Mouse (Mus musculus): ENCODE results near the gene Limch1. TPM values are rescaled to one million over a fixed set of nuclear protein-coding genes. Genes with fewer than 3 reads are reported as not detected.
A peak's percentile ranks its signal among the peaks of the same experiment; 100 is the strongest.

The Limch1 gene
- 55.6 and 77.6 TPM in 2 replicates for polyA plus RNA-seq (2014; fragmentation: Nextera tagmentation; extraction: Ambion mirVana)

DNA sequence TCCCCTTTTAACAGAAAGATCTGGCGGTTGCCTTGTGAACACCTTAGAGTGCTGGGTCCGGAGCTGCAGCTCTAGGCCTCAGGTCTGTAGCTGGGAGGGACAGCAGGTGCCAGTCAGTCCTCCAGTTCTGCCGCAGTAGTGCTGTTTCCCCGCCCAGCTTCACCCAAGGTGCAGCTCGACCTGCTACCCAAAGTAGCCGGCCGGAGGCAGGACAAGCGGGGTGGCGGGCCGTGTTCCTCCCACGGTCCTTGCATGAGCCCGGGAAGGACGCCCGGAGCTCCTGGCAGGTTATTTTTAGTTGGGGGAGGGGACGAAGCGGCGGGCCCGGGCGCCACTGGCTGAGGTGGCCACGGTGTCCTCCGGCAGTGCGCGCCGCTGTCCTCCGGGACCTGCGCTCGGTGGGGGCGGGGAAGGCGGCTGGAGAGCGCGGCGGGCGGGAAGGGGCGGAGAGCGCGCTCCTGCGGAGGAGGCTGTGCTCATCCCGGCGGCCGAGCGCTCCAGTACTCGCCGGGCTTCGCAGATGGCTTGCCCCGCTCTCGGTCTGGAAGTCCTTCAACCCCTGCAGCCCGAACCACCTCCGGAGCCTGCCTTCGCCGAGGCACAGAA is at the start of gene Limch1:
Limch1 (plus strand) TSS at position 438 of the 606 bp plus-strand sequence.
- Histone ChIP-seq H3K36me3 (ENCODE audit: control insufficient read depth, insufficient read depth, low read length) (no peaks in the 10 kb centered on the region), H3K4me3 (ENCODE audit: low read depth, low read length) (peak within 1 kb of the TSS; percentile 76), H3K27ac (ENCODE audit: low read depth, low read length) (peak within 1 kb of the TSS; percentile 83), H3K27me3 (replicated peaks; ENCODE audit: control insufficient read depth, insufficient read depth, low read length) (no peaks in the 10 kb centered on the region), H3K4me2 (ENCODE audit: low read length) (peak within 1 kb of the TSS; percentile 95), H3K9ac (ENCODE audit: low read length) (peak within 1 kb of the TSS; percentile 88), H3K9me3 (replicated peaks; ENCODE audit: control insufficient read depth, low read length) (no peaks in the 10 kb centered on the region), H3K4me1 (ENCODE audit: control insufficient read depth, insufficient read depth, low read length) (peaks cover 23% of the 10 kb centered on the region; the same call in 1 of the 2 replicates)
- ATAC-seq, result peak; percentile 82
- WGBS, result under 1% methylated on average over 50 of the region's 50 CpGs
- peak; percentile 62 for DNase-seq (ENCODE audit: low spot score)

DNA sequence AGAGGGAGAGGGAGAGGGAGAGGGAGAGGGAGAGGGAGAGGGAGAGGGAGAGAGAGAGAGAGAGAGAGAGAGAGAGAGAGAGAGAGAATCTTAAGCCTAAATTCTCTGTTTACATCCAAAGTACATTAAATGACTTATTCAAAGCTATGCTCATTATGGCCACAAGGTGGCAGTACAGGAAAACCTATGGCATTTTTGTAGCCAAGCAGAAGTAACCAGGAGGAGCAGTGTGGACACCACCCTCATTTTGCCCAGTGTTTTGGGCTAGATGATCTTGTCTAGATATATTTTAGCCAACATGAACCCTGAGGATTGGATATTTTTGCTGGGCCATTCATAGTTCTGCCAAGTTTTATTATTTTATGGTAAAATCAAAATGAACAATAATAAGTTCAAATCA is 48.5 kb upstream of the Limch1 start:
- Histone ChIP-seq H3K9ac (ENCODE audit: low read length) (no peak overlapping the region), H3K4me2 (ENCODE audit: low read length) (no peak overlapping the region), H3K4me1 (ENCODE audit: control insufficient read depth, insufficient read depth, low read length) (no peaks in the 10 kb centered on the region), H3K27ac (ENCODE audit: low read depth, low read length) (no peak overlapping the region), H3K36me3 (ENCODE audit: control insufficient read depth, insufficient read depth, low read length) (no peaks in the 10 kb centered on the region), H3K4me3 (ENCODE audit: low read depth, low read length) (no peak overlapping the region), H3K27me3 (replicated peaks; ENCODE audit: control insufficient read depth, insufficient read depth, low read length) (no peaks in the 10 kb centered on the region), H3K9me3 (replicated peaks; ENCODE audit: control insufficient read depth, low read length) (no peaks in the 10 kb centered on the region)
- ATAC-seq (peak; percentile 61; the same call in 1 of the 2 replicates), DNase-seq (ENCODE audit: low spot score) (peak; percentile 90)

DNA sequence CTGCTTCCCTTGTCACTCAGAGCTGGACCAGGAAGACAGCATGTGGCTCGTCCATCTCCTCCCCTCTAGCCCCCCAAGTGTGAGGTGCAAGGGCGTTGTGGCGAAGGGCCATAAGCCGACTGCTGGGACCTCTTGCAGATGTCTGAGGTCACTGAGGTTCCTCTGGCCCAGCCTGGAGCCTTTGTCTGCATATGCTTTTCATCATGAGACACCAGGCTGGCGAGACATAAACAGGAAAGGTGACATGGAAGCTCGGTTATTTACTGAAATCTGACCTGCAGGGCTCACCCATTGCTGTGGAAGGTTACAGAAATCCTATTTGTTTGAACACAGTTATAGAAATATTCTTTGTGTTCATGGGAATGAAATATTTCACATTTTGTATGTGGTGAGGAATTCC is 45.7 kb upstream of the Limch1 start:
- WGBS, result 73% methylated on average over 6 of the region's 6 CpGs

GRCm38 (mm10) chr5:66701951-66702350 is 43.7 kb upstream of the Limch1 start:
- H3K36me3 ChIP-seq (ENCODE audit: control insufficient read depth, insufficient read depth, low read length), result no peaks in the 10 kb centered on the region
- no peaks in the 10 kb centered on the region for H3K27me3 ChIP-seq (replicated peaks; ENCODE audit: control insufficient read depth, insufficient read depth, low read length)
- no peak overlapping the region for H3K9ac ChIP-seq (ENCODE audit: low read length)
- no peaks in the 10 kb centered on the region for H3K9me3 ChIP-seq (replicated peaks; ENCODE audit: control insufficient read depth, low read length)
- DNase-seq (ENCODE audit: low spot score) (no peak), ATAC-seq (no peak)
- H3K4me3 ChIP-seq (ENCODE audit: low read depth, low read length), result no peak overlapping the region
- H3K27ac ChIP-seq (ENCODE audit: low read depth, low read length), result no peak overlapping the region
- whole genome bisulfite sequencing, result 87% methylated on average over 4 of the region's 4 CpGs
- H3K4me1 ChIP-seq (ENCODE audit: control insufficient read depth, insufficient read depth, low read length), result no peaks in the 10 kb centered on the region
- H3K4me2 ChIP-seq (ENCODE audit: low read length), result no peak overlapping the region

More for the DNA sequence above, 45.7 kb upstream of the Limch1 start:
- Histone ChIP-seq H3K4me2 (ENCODE audit: low read length) (no peak overlapping the region), H3K27me3 (replicated peaks; ENCODE audit: control insufficient read depth, insufficient read depth, low read length) (no peaks in the 10 kb centered on the region), H3K4me1 (ENCODE audit: control insufficient read depth, insufficient read depth, low read length) (no peaks in the 10 kb centered on the region), H3K27ac (ENCODE audit: low read depth, low read length) (no peak overlapping the region), H3K4me3 (ENCODE audit: low read depth, low read length) (no peak overlapping the region), H3K9me3 (replicated peaks; ENCODE audit: control insufficient read depth, low read length) (no peaks in the 10 kb centered on the region), H3K9ac (ENCODE audit: low read length) (no peak overlapping the region), H3K36me3 (ENCODE audit: control insufficient read depth, insufficient read depth, low read length) (no peaks in the 10 kb centered on the region)
- no peak for DNase-seq (ENCODE audit: low spot score)
- ATAC-seq, result no peak

- no peaks in the 10 kb centered on the region for H3K36me3 ChIP-seq (ENCODE audit: control insufficient read depth, insufficient read depth, low read length)
- DNase-seq (ENCODE audit: low spot score) (no peak), ATAC-seq (peak; percentile 29; the same call in 1 of the 2 replicates)
- no peaks in the 10 kb centered on the region for H3K4me1 ChIP-seq (ENCODE audit: control insufficient read depth, insufficient read depth, low read length)
- WGBS, result 59% methylated on average over 10 of the region's 10 CpGs
- H3K27me3 ChIP-seq (replicated peaks; ENCODE audit: control insufficient read depth, insufficient read depth, low read length), result no peaks in the 10 kb centered on the region
- no peak overlapping the region for H3K4me2 ChIP-seq (ENCODE audit: low read length)
- H3K4me3 ChIP-seq (ENCODE audit: low read depth, low read length), result no peak overlapping the region
- H3K9ac ChIP-seq (ENCODE audit: low read length), result no peak overlapping the region
- no peaks in the 10 kb centered on the region for H3K9me3 ChIP-seq (replicated peaks; ENCODE audit: control insufficient read depth, low read length)
- H3K27ac ChIP-seq (ENCODE audit: low read depth, low read length), result no peak overlapping the region
These were observed 42.2 kb upstream of the Limch1 start for GRCm38 (mm10) chr5:66703317-66704004.

GRCm38 (mm10) chr5:66707859-66708258 is 37.8 kb upstream of the Limch1 start:
- Histone ChIP-seq H3K27me3 (replicated peaks; ENCODE audit: control insufficient read depth, insufficient read depth, low read length) (no peaks in the 10 kb centered on the region), H3K36me3 (ENCODE audit: control insufficient read depth, insufficient read depth, low read length) (no peaks in the 10 kb centered on the region), H3K4me1 (ENCODE audit: control insufficient read depth, insufficient read depth, low read length) (no peaks in the 10 kb centered on the region), H3K27ac (ENCODE audit: low read depth, low read length) (no peak overlapping the region), H3K9ac (ENCODE audit: low read length) (no peak overlapping the region), H3K9me3 (replicated peaks; ENCODE audit: control insufficient read depth, low read length) (no peaks in the 10 kb centered on the region), H3K4me3 (ENCODE audit: low read depth, low read length) (no peak overlapping the region), H3K4me2 (ENCODE audit: low read length) (no peak overlapping the region)
- no peak for DNase-seq (ENCODE audit: low spot score)
- ATAC-seq, result no peak
- WGBS, result 88% methylated on average over 5 of the region's 5 CpGs

DNA sequence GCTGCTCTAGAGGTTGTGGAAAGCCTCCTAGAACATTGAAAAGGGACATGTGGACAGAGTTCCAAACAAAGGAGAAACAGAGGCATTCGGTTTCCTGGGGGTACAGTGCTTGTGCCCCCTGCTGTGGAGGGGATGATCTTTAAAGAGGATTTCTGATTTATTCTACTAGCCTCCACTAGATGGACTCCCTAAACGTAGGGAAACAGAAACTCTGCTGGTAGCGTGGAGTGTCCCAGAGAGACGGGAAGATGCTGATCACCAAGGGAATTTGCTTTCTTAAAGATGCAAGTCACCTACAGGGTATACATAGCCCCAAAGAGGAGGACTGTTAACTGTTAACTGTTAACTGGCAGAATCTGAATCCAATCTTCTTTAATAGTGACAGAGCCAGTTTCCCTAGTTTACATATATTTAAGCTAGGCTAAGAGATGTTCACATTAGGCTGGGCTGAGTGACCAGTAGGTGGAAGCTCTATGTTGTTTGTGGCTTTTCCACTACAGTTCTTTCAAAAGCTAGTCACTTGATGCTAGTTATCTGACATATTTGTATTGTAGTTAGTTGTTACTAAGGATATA is 35.1 kb upstream of the Limch1 start:
- Histone ChIP-seq H3K27ac (ENCODE audit: low read depth, low read length) (no peak overlapping the region), H3K4me3 (ENCODE audit: low read depth, low read length) (no peak overlapping the region), H3K9ac (ENCODE audit: low read length) (no peak overlapping the region), H3K9me3 (replicated peaks; ENCODE audit: control insufficient read depth, low read length) (no peaks in the 10 kb centered on the region), H3K4me2 (ENCODE audit: low read length) (no peak overlapping the region), H3K4me1 (ENCODE audit: control insufficient read depth, insufficient read depth, low read length) (no peaks in the 10 kb centered on the region), H3K27me3 (replicated peaks; ENCODE audit: control insufficient read depth, insufficient read depth, low read length) (no peaks in the 10 kb centered on the region), H3K36me3 (ENCODE audit: control insufficient read depth, insufficient read depth, low read length) (no peaks in the 10 kb centered on the region)
- ATAC-seq (peak; percentile 58; the same call in 1 of the 2 replicates), DNase-seq (ENCODE audit: low spot score) (peak; percentile 68)
- 12% methylated on average over 4 of the region's 4 CpGs for WGBS

GRCm38 (mm10) chr5:66712801-66713200 is 32.8 kb upstream of the Limch1 start:
- H3K36me3 ChIP-seq (ENCODE audit: control insufficient read depth, insufficient read depth, low read length), result no peaks in the 10 kb centered on the region
- H3K9ac ChIP-seq (ENCODE audit: low read length), result no peak overlapping the region
- DNase-seq (ENCODE audit: low spot score), result no peak
- no peaks in the 10 kb centered on the region for H3K9me3 ChIP-seq (replicated peaks; ENCODE audit: control insufficient read depth, low read length)
- no peak overlapping the region for H3K4me3 ChIP-seq (ENCODE audit: low read depth, low read length)
- no peak for ATAC-seq
- no peaks in the 10 kb centered on the region for H3K27me3 ChIP-seq (replicated peaks; ENCODE audit: control insufficient read depth, insufficient read depth, low read length)
- H3K27ac ChIP-seq (ENCODE audit: low read depth, low read length), result no peak overlapping the region
- no peaks in the 10 kb centered on the region for H3K4me1 ChIP-seq (ENCODE audit: control insufficient read depth, insufficient read depth, low read length)
- H3K4me2 ChIP-seq (ENCODE audit: low read length), result no peak overlapping the region
- WGBS, result 69% methylated on average over 6 of the region's 6 CpGs

- no peaks in the 10 kb centered on the region for H3K9me3 ChIP-seq (replicated peaks; ENCODE audit: control insufficient read depth, low read length)
- WGBS, result 51% methylated on average over 4 of the region's 4 CpGs
- H3K4me1 ChIP-seq (ENCODE audit: control insufficient read depth, insufficient read depth, low read length), result no peaks in the 10 kb centered on the region
- H3K9ac ChIP-seq (ENCODE audit: low read length), result no peak overlapping the region
- H3K4me2 ChIP-seq (ENCODE audit: low read length), result no peak overlapping the region
- H3K4me3 ChIP-seq (ENCODE audit: low read depth, low read length), result no peak overlapping the region
- ATAC-seq, result no peak
- H3K36me3 ChIP-seq (ENCODE audit: control insufficient read depth, insufficient read depth, low read length), result no peaks in the 10 kb centered on the region
- no peak overlapping the region for H3K27ac ChIP-seq (ENCODE audit: low read depth, low read length)
- DNase-seq (ENCODE audit: low spot score), result no peak
- no peaks in the 10 kb centered on the region for H3K27me3 ChIP-seq (replicated peaks; ENCODE audit: control insufficient read depth, insufficient read depth, low read length)
These were observed 30.1 kb upstream of the Limch1 start for GRCm38 (mm10) chr5:66715498-66715931.
